Mouse (Mus musculus): ENCODE measurements around the gene Prl7c1.
"Not testable (repeated sequence)": the region's sequence is repeated elsewhere in the genome, so short reads cannot be mapped to it uniquely, and the experiment has no call there.

The Prl7c1 gene

GRCm38 (mm10) chr13:27780704-27781103 lies at the start of gene Prl7c1:
TSS of gene Prl7c1 (minus strand) at chr13:27780804.
- DNase-seq (ENCODE audit: low read depth, low spot score) = not testable (repeated sequence)

- DNase-seq (ENCODE audit: low read depth, low spot score) = no peak
Measured at GRCm38 (mm10) chr13:27802765-27803164, 22.2 kb upstream of the Prl7c1 start.

GRCm38 (mm10) chr13:27801354-27801753 lies 20.8 kb upstream of the Prl7c1 start, which contains the start of gene Prl2a1:
TSS of gene Prl2a1 (plus strand) at chr13:27801654.
- no peak for DNase-seq (ENCODE audit: low read depth, low spot score)

GRCm38 (mm10) chr13:27799303-27799702 lies 18.7 kb upstream of the Prl7c1 start:
- no peak for DNase-seq (ENCODE audit: low read depth, low spot score)

GRCm38 (mm10) chr13:27734512-27735186 lies 46.0 kb downstream of the Prl7c1 start:
- DNase-seq (ENCODE audit: low read depth, low spot score) = no peak

GRCm38 (mm10) chr13:27730286-27730959 lies 50.2 kb downstream of the Prl7c1 start:
- not testable (repeated sequence) for DNase-seq (ENCODE audit: low read depth, low spot score)

GRCm38 (mm10) chr13:27725057-27725456 lies 55.5 kb downstream of the Prl7c1 start:
- not testable (repeated sequence) for DNase-seq (ENCODE audit: low read depth, low spot score)
